Mouse (Mus musculus) stomach, embryonic 16.5 days (tissue): ENCODE measurements at regions not wholly inside any gene's neighbourhood (a gene's known extent, or its start where the extent isn't known, plus 50 kb on each side); places are given as distances from the start of the nearest gene placed in this dataset.
"Not testable (repeated sequence)": the region's sequence is repeated elsewhere in the genome, so short reads cannot be mapped to it uniquely, and the experiment has no call there.

Experiments
- ATAC-seq: fragments of 200-750 bp; cut with Nextera tagmentation; 2 replicates; pipeline ENCODE4 v1.8.0; 2017; ENCODE audit warnings: moderate number of reproducible peaks, moderate TSS enrichment; ENCODE audit not compliant: insufficient read depth, low FRiP score
- H3K27ac ChIP-seq: fragments of 300-500 bp; sonication (generic); 2 replicates; pipeline ENCODE4 v1.5.1; 2014; ENCODE audit warnings: low read length
- H3K27me3 ChIP-seq: fragments of 300-500 bp; sonication (generic); 2 replicates; pipeline ENCODE4 v1.6.1; 2014; ENCODE audit warnings: low read length, control low read depth, mixed read lengths; ENCODE audit not compliant: control insufficient read depth, insufficient read depth
- H3K36me3 ChIP-seq: fragments of 300-500 bp; sonication (generic); 2 replicates; pipeline ENCODE4 v1.6.1; 2014; ENCODE audit warnings: low read length; ENCODE audit not compliant: control insufficient read depth, insufficient read depth
- H3K4me1 ChIP-seq: fragments of 300-500 bp; sonication (generic); 2 replicates; pipeline ENCODE4 v1.6.1; 2014; ENCODE audit warnings: low read length, control low read depth, mixed read lengths; ENCODE audit not compliant: control insufficient read depth, insufficient read depth
- H3K4me2 ChIP-seq: fragments of 300-500 bp; sonication (generic); 2 replicates; pipeline ENCODE4 v1.6.1; 2014; ENCODE audit warnings: low read depth, low read length, mixed read lengths
- H3K4me3 ChIP-seq: fragments of 300-500 bp; sonication (generic); replicated peaks from 2 replicates; pipeline ENCODE4 v1.5.1; 2014; ENCODE audit warnings: mild to moderate bottlenecking, low read length
- H3K9ac ChIP-seq: fragments of 300-500 bp; sonication (generic); 2 replicates; pipeline ENCODE4 v1.6.1; 2014; ENCODE audit warnings: low read length
- H3K9me3 ChIP-seq: fragments of 300-500 bp; sonication (generic); replicated peaks from 2 replicates; pipeline ENCODE4 v1.6.1; 2016; ENCODE audit warnings: low read length, control low read depth; ENCODE audit not compliant: control insufficient read depth
- WGBS: fragments of 180-500 bp; shearing (Covaris S2); extraction: QIAGEN DNeasy Blood & Tissue Kit; methylation state at CpG from one replicate; pipeline ENCODE4 v1.1.7; 2014; 5-methylcytosine and 5-hydroxymethylcytosine counted together

GRCm38 (mm10) chr16:29913357-29914010, 150.7 kb upstream of the Hes1 start:
- Histone ChIP-seq H3K4me1 (0 out of 2 replicates have a peak, but pooled peaks cover 3% of the 10 kb centered on the region), H3K36me3 (no peaks in the 10 kb centered on the region), H3K27me3 (no peaks in the 10 kb centered on the region), H3K4me3 (no peak overlapping the region), H3K9ac (no peak overlapping the region), H3K4me2 (no peak overlapping the region), H3K27ac (peak overlapping the region; percentile 7; the same call in 1 of the 2 replicates), H3K9me3 (peaks cover 3% of the 10 kb centered on the region; the same call in 1 of the 2 replicates)
- ATAC-seq, result no peak
- 70% methylated on average over 8 of the region's 8 CpGs for WGBS

GRCm38 (mm10) chr16:29915346-29915745, 148.8 kb upstream of the Hes1 start:
- peaks cover 3% of the 10 kb centered on the region; the same call in 1 of the 2 replicates for H3K9me3 ChIP-seq
- H3K27ac ChIP-seq, result peak overlapping the region; percentile 64; the same call in 1 of the 2 replicates
- no peak overlapping the region for H3K4me3 ChIP-seq
- WGBS, result 51% methylated on average over 11 of the region's 11 CpGs
- H3K4me2 ChIP-seq, result no peak overlapping the region
- H3K4me1 ChIP-seq, result no peaks in the 10 kb centered on the region
- H3K27me3 ChIP-seq, result no peaks in the 10 kb centered on the region
- ATAC-seq, result peak; percentile 56; the same call in 1 of the 2 replicates
- no peaks in the 10 kb centered on the region for H3K36me3 ChIP-seq
- H3K9ac ChIP-seq, result no peak overlapping the region

- H3K9ac ChIP-seq, result no peak overlapping the region
- no peaks in the 10 kb centered on the region for H3K4me1 ChIP-seq
- no peaks in the 10 kb centered on the region for H3K27me3 ChIP-seq
- no peak overlapping the region for H3K27ac ChIP-seq
- no peaks in the 10 kb centered on the region for H3K36me3 ChIP-seq
- H3K4me3 ChIP-seq, result no peak overlapping the region
- no peaks in the 10 kb centered on the region for H3K9me3 ChIP-seq
- H3K4me2 ChIP-seq, result no peak overlapping the region
- no peak for ATAC-seq
- WGBS, result 56% methylated on average over 3 of the region's 3 CpGs
These were observed 146.2 kb upstream of the Hes1 start for GRCm38 (mm10) chr16:29917989-29918388.

- 82% methylated on average over 6 of the region's 6 CpGs for WGBS
- Histone ChIP-seq H3K9ac (no peak overlapping the region), H3K36me3 (no peaks in the 10 kb centered on the region), H3K27ac (no peak overlapping the region), H3K4me3 (no peak overlapping the region), H3K9me3 (no peaks in the 10 kb centered on the region), H3K4me2 (no peak overlapping the region), H3K27me3 (no peaks in the 10 kb centered on the region), H3K4me1 (no peaks in the 10 kb centered on the region)
- ATAC-seq, result no peak
These were observed 145.8 kb upstream of the Hes1 start for GRCm38 (mm10) chr16:29918396-29918795.

- no peaks in the 10 kb centered on the region for H3K4me1 ChIP-seq
- H3K36me3 ChIP-seq, result no peaks in the 10 kb centered on the region
- WGBS, result 67% methylated on average over 5 of the region's 5 CpGs
- no peak overlapping the region for H3K4me2 ChIP-seq
- no peak overlapping the region for H3K9ac ChIP-seq
- H3K4me3 ChIP-seq, result no peak overlapping the region
- ATAC-seq, result no peak; the same call in 1 of the 2 replicates
- no peaks in the 10 kb centered on the region for H3K9me3 ChIP-seq
- H3K27me3 ChIP-seq, result no peaks in the 10 kb centered on the region
- peak overlapping the region; percentile 50 for H3K27ac ChIP-seq
These were observed 143.2 kb upstream of the Hes1 start for GRCm38 (mm10) chr16:29920940-29921339.

GRCm38 (mm10) chr16:29921385-29921784, 142.8 kb upstream of the Hes1 start:
- 44% methylated on average over 3 of the region's 3 CpGs for WGBS
- ATAC-seq, result peak; percentile 50

GRCm38 (mm10) chr16:29927276-29927675, 136.9 kb upstream of the Hes1 start:
- 81% methylated on average over 11 of the region's 11 CpGs for WGBS
- H3K4me3 ChIP-seq, H3K4me2 ChIP-seq, H3K9ac ChIP-seq, H3K9me3 ChIP-seq, H3K36me3 ChIP-seq, H3K27me3 ChIP-seq, ATAC-seq, H3K4me1 ChIP-seq, H3K27ac ChIP-seq: not testable (repeated sequence)

More at GRCm38 (mm10) chr16:29921385-29921784, 142.8 kb upstream of the Hes1 start:
- H3K4me2 ChIP-seq, result no peak overlapping the region
- H3K4me1 ChIP-seq, result no peaks in the 10 kb centered on the region
- H3K9ac ChIP-seq, result no peak overlapping the region
- H3K27ac ChIP-seq, result peak overlapping the region; percentile 50
- no peaks in the 10 kb centered on the region for H3K9me3 ChIP-seq
- H3K36me3 ChIP-seq, result no peaks in the 10 kb centered on the region
- no peaks in the 10 kb centered on the region for H3K27me3 ChIP-seq
- H3K4me3 ChIP-seq, result no peak overlapping the region

- 74% methylated on average over 4 of the region's 4 CpGs for WGBS
- H3K9ac ChIP-seq, result no peak overlapping the region
- ATAC-seq, result no peak
These were observed 135.9 kb upstream of the Hes1 start for GRCm38 (mm10) chr16:29928291-29928690.

GRCm38 (mm10) chr16:29931746-29932351, 132.3 kb upstream of the Hes1 start:
- Histone ChIP-seq H3K27ac (no peak overlapping the region), H3K4me1 (no peaks in the 10 kb centered on the region), H3K4me3 (no peak overlapping the region), H3K27me3 (no peaks in the 10 kb centered on the region), H3K9me3 (0 out of 2 replicates have a peak, but pooled peaks cover 5% of the 10 kb centered on the region), H3K4me2 (no peak overlapping the region), H3K36me3 (no peaks in the 10 kb centered on the region), H3K9ac (no peak overlapping the region)
- ATAC-seq, result no peak
- WGBS, result 62% methylated on average over 10 of the region's 10 CpGs

More at GRCm38 (mm10) chr16:29928291-29928690, 135.9 kb upstream of the Hes1 start:
- no peak overlapping the region for H3K4me3 ChIP-seq
- no peaks in the 10 kb centered on the region for H3K36me3 ChIP-seq
- 0 out of 2 replicates have a peak, but pooled peaks cover 5% of the 10 kb centered on the region for H3K9me3 ChIP-seq
- no peak overlapping the region for H3K4me2 ChIP-seq
- no peaks in the 10 kb centered on the region for H3K27me3 ChIP-seq
- H3K4me1 ChIP-seq, result no peaks in the 10 kb centered on the region
- H3K27ac ChIP-seq, result peak overlapping the region; percentile 50
